Mouse (Mus musculus) frontal cortex, postnatal 25 days (tissue): ENCODE data around the gene Cenpu.

Experiments
- DNase-seq, 2 experiments: peaks; one replicate each; pipeline ENCODE4 v3.0.0; 2022; ENCODE audit warnings: low spot score in 2 of 2

The Cenpu gene

DNA sequence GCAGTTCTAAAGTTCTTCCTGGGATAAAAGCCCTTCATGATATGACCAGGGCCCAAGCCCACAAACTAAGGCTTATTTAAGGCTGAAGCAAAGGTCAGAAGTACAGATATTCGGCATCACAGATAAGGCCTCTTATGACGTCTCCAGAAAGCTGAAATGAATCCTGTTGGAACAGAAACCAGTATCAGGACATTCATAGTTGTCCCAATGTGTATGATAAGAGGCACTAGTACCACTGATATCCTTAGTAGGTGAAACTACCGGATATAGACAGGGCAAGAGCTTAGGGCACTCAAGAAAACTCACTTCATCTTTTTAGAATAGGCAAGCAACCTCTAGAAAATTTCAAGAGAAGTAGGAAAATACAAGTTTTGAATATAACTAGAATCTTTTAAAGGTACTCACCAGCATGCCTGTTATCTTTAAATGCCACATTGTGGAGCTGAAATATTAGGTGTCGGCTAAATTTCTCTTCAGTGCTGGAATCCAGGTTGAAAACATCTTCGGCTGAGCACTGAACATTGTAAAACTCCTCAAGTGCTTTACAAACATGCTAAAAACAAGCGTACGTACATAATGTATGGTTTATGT, 47.6 kb downstream of the Cenpu start:
- no peak for DNase-seq

- no peak for DNase-seq
Observed at GRCm38 (mm10) chr8:46600959-46601707, 49.3 kb downstream of the Cenpu start.

DNA sequence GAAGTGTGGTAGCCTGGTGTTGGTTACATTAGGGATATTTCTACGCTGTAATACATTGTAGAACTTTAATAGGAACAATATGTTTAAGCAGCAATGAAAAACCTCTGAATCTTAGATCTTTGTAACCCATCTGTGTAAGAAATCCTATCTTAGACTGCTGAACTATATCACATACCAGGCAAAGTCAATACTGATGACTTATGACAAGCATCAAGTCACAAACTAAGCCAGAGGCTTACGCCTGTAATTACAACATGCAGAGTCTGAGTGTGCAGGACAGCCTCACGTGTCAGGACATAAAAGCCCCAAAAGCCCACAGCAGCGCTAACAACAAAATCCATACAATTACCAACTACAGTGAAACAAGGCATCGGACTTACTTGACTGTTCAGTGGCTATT, 51.8 kb downstream of the Cenpu start:
- DNase-seq: no peak

GRCm38 (mm10) chr8:46606930-46607329, 55.1 kb downstream of the Cenpu start:
- no peak for DNase-seq

- DNase-seq: no peak
Observed at GRCm38 (mm10) chr8:46611557-46611956, 59.7 kb downstream of the Cenpu start.

DNA sequence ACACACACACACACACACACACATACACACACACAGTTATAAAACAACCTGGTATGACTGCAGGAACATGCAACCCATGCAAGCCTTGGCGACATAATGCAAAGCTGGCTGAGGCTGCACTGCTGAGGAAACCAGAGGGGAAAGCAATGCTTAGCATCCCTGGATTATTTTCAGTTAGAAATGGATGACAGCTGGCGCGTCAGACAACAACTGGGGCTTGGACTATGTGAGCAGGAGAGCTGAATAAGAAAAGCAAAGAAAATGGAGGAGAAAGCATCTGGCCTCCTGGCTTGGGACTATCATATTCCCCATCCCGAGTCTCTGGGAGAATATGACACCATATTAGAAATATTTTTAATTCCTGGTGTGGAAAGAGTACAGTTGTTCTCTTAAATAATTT, 61.1 kb downstream of the Cenpu start:
- no peak for DNase-seq

DNA sequence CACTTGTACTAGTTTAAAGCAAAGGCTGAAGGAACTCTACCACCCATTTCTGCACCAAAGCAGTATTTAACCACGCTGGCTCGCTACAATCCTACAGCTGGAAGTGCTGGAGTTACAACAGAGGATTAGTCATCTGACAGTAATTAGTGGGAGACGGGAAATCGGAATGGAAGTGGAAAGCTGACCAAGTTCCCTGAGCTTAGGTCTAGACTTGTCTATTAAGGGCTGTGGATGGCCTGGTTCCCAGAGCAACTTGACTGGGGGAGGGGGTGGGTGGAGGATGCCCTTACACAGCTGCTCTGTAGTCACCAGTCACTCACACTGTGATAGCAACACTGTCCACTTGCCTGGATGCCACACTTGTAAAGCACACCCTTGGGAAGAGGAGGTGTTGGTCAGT, 61.5 kb downstream of the Cenpu start:
- DNase-seq: no peak

DNA sequence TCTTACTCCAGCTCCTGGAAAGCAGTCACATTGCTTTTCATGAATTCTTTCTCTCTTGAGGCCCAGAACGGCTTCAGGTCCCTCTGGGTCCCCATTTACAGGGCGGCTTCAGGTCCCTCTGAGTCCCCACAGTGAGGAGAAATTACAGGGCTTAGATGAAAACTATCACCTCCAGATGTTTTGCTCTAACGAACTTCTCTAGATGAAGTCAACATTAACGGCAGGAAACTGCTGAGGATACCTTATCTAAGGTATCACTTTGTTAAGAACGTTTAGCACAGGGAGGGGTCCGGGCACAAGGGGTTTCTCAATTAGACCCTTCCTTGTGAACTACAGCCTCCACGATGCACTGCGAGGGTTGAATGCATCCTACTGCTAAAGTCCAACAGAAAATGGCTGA, 64.1 kb downstream of the Cenpu start:
- no peak for DNase-seq

DNA sequence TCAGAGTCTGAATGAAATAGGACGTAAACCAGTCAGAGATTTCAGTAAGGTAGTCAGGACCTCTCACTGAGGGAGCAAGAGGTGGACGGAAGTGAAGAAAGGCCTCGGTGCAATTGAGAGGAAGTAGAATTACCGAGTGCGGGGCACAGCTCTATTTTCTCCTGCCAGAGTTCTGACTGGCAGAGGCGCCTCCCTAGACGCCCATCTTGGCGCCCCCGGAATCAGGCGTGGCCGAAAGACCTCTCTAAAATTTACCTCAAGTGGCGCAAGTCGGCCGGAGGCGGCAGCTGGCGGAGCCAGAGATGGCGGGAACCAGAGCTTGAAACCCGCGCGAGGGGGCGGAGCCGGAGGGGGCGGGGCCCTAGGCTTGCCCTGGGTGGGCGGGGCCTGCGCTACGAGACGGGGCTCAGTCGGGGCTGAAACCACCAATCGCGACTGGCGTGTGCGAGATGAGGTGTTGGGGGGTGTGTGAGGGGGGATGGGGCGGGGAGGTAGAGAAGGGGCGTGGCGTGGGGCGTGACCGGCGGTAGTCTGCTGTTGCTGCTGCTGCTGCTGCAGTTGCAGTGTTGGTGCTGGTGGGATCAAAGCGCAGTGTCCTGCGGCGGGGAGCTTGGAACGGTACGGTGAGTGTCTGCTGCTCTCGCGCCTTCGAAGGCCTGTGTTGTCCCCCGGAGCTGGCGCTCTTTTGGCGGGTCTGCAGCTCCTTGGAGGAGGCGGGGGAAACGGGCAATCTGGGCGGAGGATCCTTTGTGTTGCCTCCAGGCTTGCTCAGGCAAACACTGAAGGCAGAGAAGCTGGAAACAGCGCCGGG, 65.3 kb downstream of the Cenpu start, which contains the start of the genes Primpol and Casp3:
Primpol (minus strand) TSS at position 334 of the 811 bp plus-strand sequence.
Casp3 (plus strand) TSS at position 413 of the 811 bp plus-strand sequence.
- peak; percentile 80 to 91 for DNase-seq

DNA sequence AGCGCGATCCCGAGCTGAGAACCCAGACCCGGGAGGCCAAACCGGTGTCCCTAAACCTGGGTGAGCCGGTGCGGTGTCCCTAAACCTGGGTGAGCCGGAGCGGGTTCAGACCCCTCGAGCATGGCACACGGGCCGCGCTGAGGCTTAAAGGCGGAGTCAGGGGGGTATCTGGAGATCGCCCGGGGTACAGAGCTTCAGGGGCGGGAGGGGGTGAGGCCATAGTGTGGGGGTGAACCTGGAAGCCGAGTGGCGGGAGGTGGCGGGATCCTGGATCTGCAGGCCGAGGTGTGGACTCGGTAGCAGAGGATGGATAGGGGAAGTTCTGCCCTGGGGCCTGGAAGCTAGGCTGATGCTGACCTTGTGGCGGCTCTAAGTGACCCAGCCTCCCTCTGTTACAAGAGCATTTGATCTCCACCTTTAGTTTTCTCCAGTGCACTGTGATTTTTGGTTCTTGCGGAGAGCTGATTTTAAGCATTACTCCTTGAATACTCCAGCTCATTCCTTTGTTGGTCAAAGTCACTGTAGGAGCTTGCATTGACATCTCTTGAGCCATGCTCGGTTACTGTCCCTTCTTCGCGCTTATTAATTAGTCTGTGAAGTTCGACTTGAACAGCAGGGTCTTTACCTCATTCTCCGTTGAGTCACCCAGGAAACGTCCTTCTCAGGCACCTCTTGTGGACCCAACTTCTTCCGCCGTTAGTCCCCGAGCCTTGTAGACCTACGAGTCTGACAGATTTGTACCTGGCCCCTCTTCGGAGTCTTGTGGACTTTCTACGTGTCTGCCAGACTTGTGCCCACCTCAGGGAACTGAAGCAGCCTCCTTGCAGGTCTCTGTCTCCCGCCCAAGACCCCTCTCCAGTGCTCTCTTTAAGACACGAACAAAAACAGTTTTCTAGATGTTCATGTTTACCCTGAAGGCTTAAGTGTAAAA, 66.1 kb downstream of the Cenpu start:
- no peak for DNase-seq

GRCm38 (mm10) chr8:46618639-46619320, 67.0 kb downstream of the Cenpu start:
- no peak for DNase-seq

- DNase-seq: no peak
Observed at GRCm38 (mm10) chr8:46622446-46623270, 70.8 kb downstream of the Cenpu start.

- DNase-seq: no peak
Observed at GRCm38 (mm10) chr8:46625166-46625565, 73.3 kb downstream of the Cenpu start.

- DNase-seq: no peak
Observed at GRCm38 (mm10) chr8:46626642-46627041, 74.8 kb downstream of the Cenpu start.

DNA sequence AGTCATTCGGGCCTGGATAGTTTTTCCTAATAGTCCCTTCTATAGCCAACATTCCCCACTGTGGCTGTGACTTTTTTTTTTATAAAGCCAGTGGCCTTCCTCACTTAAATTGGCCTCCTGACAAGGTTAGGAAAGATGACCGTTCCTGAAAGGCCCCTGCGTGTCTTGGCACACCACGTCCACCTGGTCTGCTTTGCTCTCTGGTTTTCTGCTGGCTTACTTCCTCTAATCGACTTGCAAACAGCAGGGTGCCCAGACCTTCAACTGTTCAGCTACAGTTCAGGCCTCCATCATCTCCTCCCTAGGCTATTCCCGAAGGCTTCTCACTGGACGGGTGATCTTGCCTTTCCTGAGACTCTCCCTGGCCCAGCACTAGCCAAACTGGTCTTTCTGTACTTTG, 76.1 kb downstream of the Cenpu start:
- no peak for DNase-seq

- DNase-seq: no peak
Observed at GRCm38 (mm10) chr8:46628645-46629044, 76.8 kb downstream of the Cenpu start.
